Mouse (Mus musculus) megakaryocyte, embryonic 14.5 days (primary cell): ENCODE data around the gene Prr29.

Experiments used
- FLI1 ChIP-seq: IDR thresholded peaks from 2 replicates; pipeline ENCODE4 v1.6.1; 2012; ENCODE audit warnings: low read length, inconsistent platforms, mixed read lengths
- GATA1 ChIP-seq: IDR thresholded peaks from 3 replicates; pipeline ENCODE4 v1.6.1; 2012; ENCODE audit warnings: mixed read lengths, low read length, inconsistent platforms, borderline replicate concordance

GRCm38 (mm10) chr11:106317801-106318200 lies 47.5 kb upstream of the Prr29 start:
- TF ChIP-seq GATA1 = no peak
- no peak for TF ChIP-seq FLI1
